Mouse (Mus musculus): ENCODE measurements at regions not wholly inside any gene's neighbourhood (a gene's known extent, or its start where the extent isn't known, plus 50 kb on each side); places are given as distances from the start of the nearest gene placed in this dataset.

DNA sequence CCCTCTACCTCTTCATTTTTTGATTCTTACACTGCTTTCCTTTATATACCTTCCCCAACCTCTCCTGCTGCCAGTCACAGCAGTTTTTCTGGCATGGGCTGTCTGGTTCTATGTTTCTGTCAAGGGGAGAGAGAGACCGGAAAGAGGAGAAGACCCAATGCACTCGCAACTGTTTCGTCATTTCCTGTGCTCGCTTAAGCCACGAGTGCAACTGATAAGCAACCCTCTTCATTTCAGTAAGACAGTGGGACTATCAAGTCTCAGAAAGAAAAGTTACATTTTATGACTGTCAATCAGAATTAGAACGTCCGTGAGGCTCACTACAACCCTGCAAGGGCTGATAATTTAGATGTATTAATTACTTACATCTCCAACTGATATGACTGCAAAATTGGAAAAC lies 312.2 kb downstream of the Etnk1 start:
- no peak overlapping the region for H3K27ac ChIP-seq
- H3K4me1 ChIP-seq (replicated peaks): no peaks in the 10 kb centered on the region
- no peak overlapping the region for H3K9ac ChIP-seq
- no peak overlapping the region for H3K4me2 ChIP-seq (replicated peaks)
- no peaks in the 10 kb centered on the region for H3K36me3 ChIP-seq
- 54% methylated on average over 7 of the region's 7 CpGs for WGBS
- H3K4me3 ChIP-seq (replicated peaks): no peak overlapping the region
- ATAC-seq: no peak
- H3K27me3 ChIP-seq (replicated peaks): no peaks in the 10 kb centered on the region
- H3K9me3 ChIP-seq: no peaks in the 10 kb centered on the region

- ATAC-seq: peak; percentile 79
- WGBS: 60% methylated on average over 6 of the region's 6 CpGs
- Histone ChIP-seq H3K4me2 (replicated peaks) (no peak overlapping the region), H3K27ac (no peak overlapping the region), H3K27me3 (replicated peaks) (no peaks in the 10 kb centered on the region), H3K4me3 (replicated peaks) (no peak overlapping the region), H3K4me1 (replicated peaks) (no peaks in the 10 kb centered on the region), H3K9ac (no peak overlapping the region), H3K9me3 (no peaks in the 10 kb centered on the region), H3K36me3 (no peaks in the 10 kb centered on the region)
Observed at GRCm38 (mm10) chr6:143479701-143480388, 312.8 kb downstream of the Etnk1 start.

DNA sequence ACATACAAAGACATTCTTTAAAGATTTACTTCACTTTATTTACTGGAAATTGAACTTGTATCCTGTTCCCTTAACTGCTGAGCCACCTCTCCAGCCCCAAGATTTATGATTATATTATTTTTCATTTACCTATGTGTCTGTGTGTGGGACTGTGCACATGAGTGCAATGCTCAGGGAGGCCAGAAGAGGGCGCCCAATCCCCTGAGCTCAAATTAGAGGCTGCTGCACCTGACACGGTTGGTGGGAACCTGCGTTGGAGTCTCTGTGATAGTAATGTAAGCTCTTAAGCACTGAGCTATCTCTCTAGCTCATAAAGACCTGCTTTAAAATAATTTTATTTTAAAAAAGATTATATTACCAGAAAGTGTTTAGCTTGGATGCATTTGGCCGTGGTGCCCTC lies 315.3 kb downstream of the Etnk1 start:
- Histone ChIP-seq H3K36me3 (no peaks in the 10 kb centered on the region), H3K4me1 (replicated peaks) (no peaks in the 10 kb centered on the region), H3K9me3 (no peaks in the 10 kb centered on the region), H3K27ac (no peak overlapping the region), H3K4me2 (replicated peaks) (no peak overlapping the region), H3K27me3 (replicated peaks) (no peaks in the 10 kb centered on the region), H3K4me3 (replicated peaks) (no peak overlapping the region), H3K9ac (no peak overlapping the region)
- no peak for ATAC-seq
- 91% methylated on average over 4 of the region's 4 CpGs for WGBS

GRCm38 (mm10) chr6:143482868-143483267 lies 315.8 kb downstream of the Etnk1 start:
- Histone ChIP-seq H3K4me2 (replicated peaks) (no peak overlapping the region), H3K27ac (no peak overlapping the region), H3K4me3 (replicated peaks) (no peak overlapping the region), H3K9ac (no peak overlapping the region), H3K4me1 (replicated peaks) (no peaks in the 10 kb centered on the region), H3K36me3 (no peaks in the 10 kb centered on the region), H3K27me3 (replicated peaks) (no peaks in the 10 kb centered on the region), H3K9me3 (no peaks in the 10 kb centered on the region)
- ATAC-seq: no peak
- WGBS: 91% methylated on average over 6 of the region's 6 CpGs

DNA sequence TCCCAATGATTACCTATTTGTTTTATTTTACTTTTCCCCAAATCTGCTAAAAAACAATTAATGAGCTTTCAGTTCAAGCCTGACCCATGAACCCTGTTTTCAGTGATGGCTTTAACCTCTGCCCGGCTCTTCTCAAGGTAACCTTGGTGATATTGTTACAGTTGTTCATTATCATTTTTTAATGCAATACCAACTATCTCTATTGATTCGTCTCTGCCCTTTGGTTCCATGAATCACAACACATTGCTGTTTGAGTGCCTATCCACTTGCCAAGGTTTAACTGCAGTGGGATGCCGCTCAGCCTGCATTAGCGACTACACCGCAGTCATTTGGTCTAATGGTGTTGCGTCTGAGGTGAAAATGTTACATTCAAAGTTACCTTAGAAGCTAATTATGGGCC lies 317.9 kb downstream of the Etnk1 start:
- Histone ChIP-seq H3K27ac (no peak overlapping the region), H3K27me3 (replicated peaks) (no peaks in the 10 kb centered on the region), H3K9me3 (no peaks in the 10 kb centered on the region), H3K4me3 (replicated peaks) (no peak overlapping the region), H3K36me3 (no peaks in the 10 kb centered on the region), H3K4me2 (replicated peaks) (no peak overlapping the region), H3K9ac (no peak overlapping the region), H3K4me1 (replicated peaks) (no peaks in the 10 kb centered on the region)
- 94% methylated on average over 6 of the region's 6 CpGs for WGBS
- ATAC-seq: no peak

DNA sequence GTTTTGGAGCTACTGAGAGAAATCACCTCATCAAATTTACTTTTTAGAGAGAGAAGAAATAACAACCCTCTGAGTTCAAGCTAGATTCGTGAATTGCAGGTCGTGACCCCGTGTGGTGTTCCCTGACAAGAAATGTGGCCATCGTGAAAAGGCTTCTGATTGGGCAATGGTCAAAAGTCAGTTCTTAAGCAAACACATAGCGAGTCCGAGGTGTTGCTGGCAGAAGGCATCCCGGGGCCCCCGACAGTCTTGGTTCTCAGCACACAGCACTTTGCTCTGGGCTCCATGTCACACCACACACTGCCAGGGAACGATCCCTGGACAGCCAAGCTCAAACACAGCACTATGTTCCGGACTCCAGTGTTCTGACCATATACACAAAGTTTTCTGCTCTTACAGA lies 320.0 kb downstream of the Etnk1 start:
- Histone ChIP-seq H3K4me3 (replicated peaks) (no peak overlapping the region), H3K9me3 (no peaks in the 10 kb centered on the region), H3K36me3 (no peaks in the 10 kb centered on the region), H3K27me3 (replicated peaks) (no peaks in the 10 kb centered on the region), H3K9ac (no peak overlapping the region), H3K4me1 (replicated peaks) (no peaks in the 10 kb centered on the region), H3K27ac (no peak overlapping the region), H3K4me2 (replicated peaks) (no peak overlapping the region)
- WGBS: 62% methylated on average over 10 of the region's 10 CpGs
- ATAC-seq: peak; percentile 51; the same call in 1 of the 2 replicates

- ATAC-seq: no peak
- Histone ChIP-seq H3K4me1 (replicated peaks) (no peaks in the 10 kb centered on the region), H3K9me3 (no peaks in the 10 kb centered on the region), H3K4me3 (replicated peaks) (no peak overlapping the region), H3K36me3 (no peaks in the 10 kb centered on the region), H3K27me3 (replicated peaks) (no peaks in the 10 kb centered on the region), H3K27ac (no peak overlapping the region), H3K4me2 (replicated peaks) (no peak overlapping the region), H3K9ac (no peak overlapping the region)
- WGBS: 97% methylated on average over 6 of the region's 6 CpGs
Observed at GRCm38 (mm10) chr6:143490019-143490418, 323.0 kb downstream of the Etnk1 start.

DNA sequence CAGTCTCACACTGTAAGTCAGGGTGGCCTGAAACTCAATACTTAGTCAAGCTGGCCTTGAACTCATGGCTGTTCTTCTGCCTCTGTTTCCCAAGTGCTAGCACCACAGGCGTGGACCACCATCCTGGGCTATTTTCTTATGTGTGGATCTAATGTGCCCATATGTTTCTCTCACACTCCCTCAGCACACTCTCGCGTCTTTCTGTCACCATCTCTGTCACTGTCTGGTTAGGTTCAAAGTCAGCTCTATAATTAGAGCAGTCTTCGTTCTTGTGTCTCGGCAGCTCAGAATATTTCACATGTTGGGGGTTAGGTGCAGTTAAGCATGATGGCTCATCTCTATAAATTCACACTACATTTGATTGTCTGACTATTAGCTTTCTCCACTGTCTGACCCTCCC lies 324.4 kb downstream of the Etnk1 start:
- no peaks in the 10 kb centered on the region for H3K4me1 ChIP-seq (replicated peaks)
- WGBS: 94% methylated on average over 5 of the region's 5 CpGs
- no peaks in the 10 kb centered on the region for H3K36me3 ChIP-seq
- no peak overlapping the region for H3K4me2 ChIP-seq (replicated peaks)
- ATAC-seq: no peak
- H3K4me3 ChIP-seq (replicated peaks): no peak overlapping the region
- H3K27ac ChIP-seq: no peak overlapping the region
- H3K9me3 ChIP-seq: no peaks in the 10 kb centered on the region
- H3K27me3 ChIP-seq (replicated peaks): no peaks in the 10 kb centered on the region
- H3K9ac ChIP-seq: no peak overlapping the region

DNA sequence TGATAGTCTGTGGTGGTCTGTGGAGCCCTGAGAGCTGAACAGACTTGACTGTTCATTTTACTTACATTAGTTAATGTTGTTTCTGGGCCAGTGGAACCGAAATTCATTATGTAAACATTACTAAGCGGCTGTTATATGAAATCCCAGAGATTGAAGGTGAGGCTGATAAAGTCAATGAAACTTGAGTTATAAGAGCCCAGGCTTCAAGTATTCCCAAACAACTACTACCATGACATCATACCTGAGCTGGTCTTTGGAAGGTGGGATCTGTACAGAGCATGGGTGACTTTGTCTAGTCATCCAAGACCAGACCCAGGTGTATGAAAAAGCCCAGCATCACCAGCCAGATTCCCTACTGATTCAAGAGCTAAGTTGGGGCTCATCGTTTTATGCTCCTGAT lies 326.5 kb downstream of the Etnk1 start:
- Histone ChIP-seq H3K27me3 (replicated peaks) (no peaks in the 10 kb centered on the region), H3K9me3 (no peaks in the 10 kb centered on the region), H3K4me3 (replicated peaks) (no peak overlapping the region), H3K36me3 (no peaks in the 10 kb centered on the region), H3K27ac (no peak overlapping the region), H3K9ac (no peak overlapping the region), H3K4me2 (replicated peaks) (no peak overlapping the region), H3K4me1 (replicated peaks) (no peaks in the 10 kb centered on the region)
- no peak for ATAC-seq
- 75% methylated on average over 3 of the region's 3 CpGs for whole genome bisulfite sequencing

DNA sequence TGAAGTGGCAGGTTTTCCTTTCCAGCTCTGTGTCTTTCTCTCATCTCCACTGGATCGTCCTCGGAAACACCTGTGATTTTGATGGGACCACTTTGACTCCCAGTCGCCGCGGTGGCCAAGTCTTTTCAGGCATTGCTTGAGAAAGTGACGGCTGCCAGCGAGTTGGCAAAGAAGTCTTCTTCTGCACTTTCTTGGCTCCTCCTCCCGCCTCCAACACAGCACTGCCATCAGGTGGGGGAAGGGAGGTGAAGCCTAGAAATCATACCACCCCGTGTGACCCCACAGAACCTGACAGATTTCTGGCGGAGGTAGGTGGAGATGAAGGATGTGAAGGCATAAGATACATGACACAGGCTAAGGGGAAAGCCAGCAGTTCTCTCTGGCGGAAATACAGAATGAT lies 327.3 kb downstream of the Etnk1 start:
- H3K9ac ChIP-seq: no peak overlapping the region
- WGBS: 82% methylated on average over 11 of the region's 11 CpGs

GRCm38 (mm10) chr6:143494886-143495285 lies 327.9 kb downstream of the Etnk1 start:
- Histone ChIP-seq H3K27ac (no peak overlapping the region), H3K36me3 (no peaks in the 10 kb centered on the region), H3K9ac (no peak overlapping the region), H3K4me1 (replicated peaks) (no peaks in the 10 kb centered on the region), H3K27me3 (replicated peaks) (no peaks in the 10 kb centered on the region), H3K9me3 (no peaks in the 10 kb centered on the region), H3K4me3 (replicated peaks) (no peak overlapping the region), H3K4me2 (replicated peaks) (no peak overlapping the region)
- ATAC-seq: no peak
- WGBS: 52% methylated on average over 7 of the region's 7 CpGs

More for the DNA sequence above, 327.3 kb downstream of the Etnk1 start:
- Histone ChIP-seq H3K4me1 (replicated peaks) (no peaks in the 10 kb centered on the region), H3K27me3 (replicated peaks) (no peaks in the 10 kb centered on the region), H3K4me2 (replicated peaks) (no peak overlapping the region), H3K4me3 (replicated peaks) (no peak overlapping the region), H3K9me3 (no peaks in the 10 kb centered on the region), H3K36me3 (no peaks in the 10 kb centered on the region), H3K27ac (no peak overlapping the region)
- ATAC-seq: no peak

DNA sequence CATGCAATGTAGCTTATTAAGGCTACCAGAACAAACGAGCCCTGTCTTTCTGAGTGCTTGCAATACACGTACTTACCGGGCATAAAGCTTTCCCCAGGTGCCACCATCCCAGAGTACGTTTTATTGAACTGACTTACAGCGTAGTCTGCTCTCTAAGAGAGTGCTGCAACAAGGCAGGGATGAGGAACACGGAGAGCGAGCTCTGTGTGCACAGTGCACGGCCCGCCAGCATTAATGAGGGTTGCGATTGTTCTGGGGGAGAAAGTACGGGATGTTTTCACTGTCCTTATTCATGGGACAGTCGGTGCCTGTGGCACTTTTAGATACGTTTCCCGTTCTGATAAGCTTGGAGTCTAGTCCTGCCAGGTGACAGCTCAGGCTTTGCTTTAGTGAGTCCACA lies 331.7 kb downstream of the Etnk1 start:
- no peak overlapping the region for H3K4me3 ChIP-seq (replicated peaks)
- H3K27ac ChIP-seq: no peak overlapping the region
- WGBS: 73% methylated on average over 14 of the region's 14 CpGs
- H3K9ac ChIP-seq: no peak overlapping the region
- H3K4me1 ChIP-seq (replicated peaks): no peaks in the 10 kb centered on the region
- no peaks in the 10 kb centered on the region for H3K9me3 ChIP-seq
- H3K4me2 ChIP-seq (replicated peaks): no peak overlapping the region
- H3K27me3 ChIP-seq (replicated peaks): no peaks in the 10 kb centered on the region
- ATAC-seq: no peak
- no peaks in the 10 kb centered on the region for H3K36me3 ChIP-seq

- Histone ChIP-seq H3K27ac (no peak overlapping the region), H3K4me2 (replicated peaks) (no peak overlapping the region), H3K9me3 (no peaks in the 10 kb centered on the region), H3K4me1 (replicated peaks) (no peaks in the 10 kb centered on the region), H3K4me3 (replicated peaks) (no peak overlapping the region), H3K27me3 (replicated peaks) (no peaks in the 10 kb centered on the region), H3K36me3 (no peaks in the 10 kb centered on the region), H3K9ac (no peak overlapping the region)
- ATAC-seq: no peak
- 82% methylated on average over 19 of the region's 19 CpGs for WGBS
Observed at GRCm38 (mm10) chr6:143499259-143500043, 332.4 kb downstream of the Etnk1 start.

Measured in intestine, embryonic 15.5 days (tissue).